Mouse (Mus musculus) c-Kit-positive CD71-positive TER-119-negative erythroid progenitor cells, embryonic 14.5 days (primary cell): ENCODE data around the gene Nell1.

Source experiments
- DNase-seq: peaks from one replicate; pipeline ENCODE4 v3.0.0-alpha.2; 2013; ENCODE audit warnings: low read depth

Gene Nell1

DNA sequence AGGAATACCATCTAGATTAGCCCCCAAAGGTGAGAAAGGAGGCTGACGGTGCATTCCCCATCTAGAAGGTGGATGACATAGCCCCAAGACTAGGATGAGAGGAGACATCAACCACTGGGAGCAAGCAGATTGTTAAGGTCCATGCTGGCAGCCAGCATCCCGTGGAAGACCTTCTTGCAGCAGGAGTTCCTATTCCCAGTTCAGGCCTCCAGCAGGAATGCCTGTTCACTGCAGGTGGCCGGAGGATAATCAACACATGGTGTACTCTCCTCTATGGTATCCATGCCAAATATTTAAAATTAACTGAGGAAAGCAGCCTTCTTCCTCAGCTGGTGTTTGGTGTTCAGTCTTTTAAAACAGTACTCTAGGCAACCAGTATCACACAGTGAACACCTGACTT is 574.9 kb downstream of the Nell1 start:
- no peak for DNase-seq

DNA sequence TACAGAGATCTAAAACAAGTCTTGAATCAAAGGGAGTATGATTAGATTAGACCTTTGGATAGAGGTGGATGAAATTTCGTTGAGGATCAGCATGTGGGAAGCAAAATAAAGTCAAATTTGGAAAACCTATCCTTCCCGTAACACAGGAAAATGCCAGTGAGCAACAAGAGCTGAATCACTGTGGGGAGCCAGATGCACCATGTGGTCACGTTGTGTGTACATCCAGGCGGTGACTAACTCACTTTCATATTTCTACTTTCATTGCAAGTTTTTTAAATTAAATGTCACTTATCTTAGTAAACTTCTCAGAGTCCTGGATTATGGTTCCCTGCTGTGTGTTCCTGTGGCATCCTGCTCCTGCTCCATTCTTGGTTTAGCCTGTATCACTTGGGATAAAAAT is 576.8 kb downstream of the Nell1 start:
- DNase-seq: no peak

DNA sequence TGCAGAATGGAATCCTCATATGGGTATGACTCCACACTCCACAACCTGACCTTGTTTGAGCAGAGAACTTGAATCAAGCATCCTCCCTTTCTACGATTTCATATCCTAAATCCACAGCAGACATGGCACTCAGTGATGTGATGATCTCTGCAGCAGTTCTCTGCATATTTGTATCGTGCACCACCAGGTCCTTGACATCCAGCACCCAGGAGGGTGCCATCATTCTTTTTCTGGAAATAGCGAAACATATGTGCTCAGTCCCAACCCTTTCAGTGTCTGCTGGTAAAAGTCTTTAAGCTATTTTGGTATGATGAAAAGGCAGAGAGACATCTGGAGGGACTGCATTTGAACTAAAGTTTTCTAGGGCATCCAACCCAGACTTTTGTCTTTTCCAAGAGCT is 588.0 kb downstream of the Nell1 start:
- no peak for DNase-seq

DNA sequence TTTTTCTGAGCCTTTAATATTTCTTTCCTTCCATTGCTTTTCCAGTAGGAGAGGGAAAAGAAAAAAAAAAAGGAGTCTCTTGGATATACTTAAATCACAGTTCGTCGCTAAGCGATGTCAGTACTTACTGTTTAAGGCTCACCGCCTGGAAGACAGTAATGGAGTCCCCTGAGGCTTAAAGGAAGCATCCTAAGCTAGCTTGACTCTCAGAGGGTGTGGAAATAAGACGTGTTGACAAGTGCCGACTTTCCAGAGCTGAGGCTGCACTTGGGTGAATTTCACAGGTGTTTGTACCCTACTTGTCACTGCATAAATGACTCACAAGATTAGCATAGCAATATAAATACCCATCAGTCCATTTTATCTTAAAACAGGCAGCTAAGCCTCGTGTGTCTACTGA is 599.2 kb downstream of the Nell1 start:
- DNase-seq: no peak

DNA sequence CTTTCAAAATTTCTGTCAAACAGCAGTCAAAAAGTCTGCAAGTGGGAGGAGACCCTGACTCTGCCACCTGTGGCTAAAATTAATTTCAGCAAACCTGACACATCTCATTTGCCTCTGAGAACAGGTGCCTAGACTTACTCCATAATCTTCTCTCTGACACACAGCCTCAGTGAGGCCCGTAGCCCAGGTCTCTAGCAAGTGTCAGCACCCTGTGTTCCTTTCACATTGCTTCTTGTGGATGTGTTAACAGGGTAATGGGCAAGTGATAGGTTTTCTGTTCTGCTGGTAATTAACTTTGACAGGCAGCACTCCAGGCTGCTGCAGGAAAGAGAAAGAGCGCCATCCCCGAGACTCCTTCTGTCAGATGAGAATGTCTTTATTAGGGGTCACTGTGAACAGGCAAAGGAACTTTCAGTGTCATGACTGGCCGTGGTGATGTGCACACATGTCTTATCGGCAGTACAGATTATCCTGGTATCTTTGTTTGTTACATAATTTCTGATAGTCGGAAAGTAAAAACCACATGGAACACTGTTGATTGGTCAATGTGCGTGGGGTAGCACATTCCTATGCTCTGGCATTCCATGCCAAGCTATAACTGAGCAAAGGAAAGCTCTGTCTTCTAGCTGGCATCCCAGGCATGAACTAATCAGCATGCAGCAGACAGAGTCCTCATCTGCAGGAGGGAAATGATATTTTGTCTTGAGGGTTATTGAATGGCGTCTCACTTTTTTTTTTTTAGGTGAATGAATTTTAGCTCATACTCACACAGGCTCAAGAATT is 614.2 kb downstream of the Nell1 start:
- DNase-seq: no peak

DNA sequence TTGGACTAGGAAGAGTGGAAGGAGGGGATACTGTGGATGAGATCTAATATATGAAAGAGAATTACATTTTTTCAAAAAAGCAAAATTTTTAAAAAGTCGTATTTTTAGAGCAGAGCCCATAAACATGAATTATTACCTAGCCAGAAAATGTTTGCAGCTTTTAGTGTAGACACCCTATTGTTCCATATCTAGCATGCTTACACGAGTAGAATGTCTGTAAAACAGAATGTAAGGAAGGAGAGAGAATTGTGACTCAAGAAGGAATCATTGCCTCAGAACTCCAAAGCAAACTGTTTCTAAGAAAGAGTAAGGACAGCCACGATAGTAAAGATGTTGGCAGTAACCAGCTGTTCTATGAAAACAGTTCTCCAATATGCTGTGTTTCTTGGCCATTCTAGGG is 624.2 kb downstream of the Nell1 start, which contains the start of gene 4933405O20Rik:
4933405O20Rik (plus strand) TSS at position 301 of the 400 bp plus-strand sequence.
- no peak for DNase-seq

DNA sequence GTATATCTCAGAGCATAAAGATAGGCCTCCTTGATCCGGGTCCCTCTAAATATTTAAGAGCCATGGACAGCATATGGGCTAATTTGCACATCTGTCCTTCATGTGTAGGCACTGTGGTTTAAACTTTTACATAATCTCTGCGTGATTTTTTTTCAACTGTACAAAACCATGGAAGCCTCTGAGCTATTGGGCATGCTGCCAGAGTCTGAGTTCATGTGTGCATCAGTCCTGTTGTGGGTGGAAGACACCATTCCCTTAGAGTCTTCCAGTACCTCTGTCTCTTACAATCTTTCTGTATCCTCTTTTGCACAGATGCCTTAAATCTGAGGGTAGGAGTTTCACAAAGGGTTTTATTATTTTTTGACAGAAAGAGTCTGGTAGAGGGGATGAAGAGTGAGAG is 639.4 kb downstream of the Nell1 start:
- no peak for DNase-seq

DNA sequence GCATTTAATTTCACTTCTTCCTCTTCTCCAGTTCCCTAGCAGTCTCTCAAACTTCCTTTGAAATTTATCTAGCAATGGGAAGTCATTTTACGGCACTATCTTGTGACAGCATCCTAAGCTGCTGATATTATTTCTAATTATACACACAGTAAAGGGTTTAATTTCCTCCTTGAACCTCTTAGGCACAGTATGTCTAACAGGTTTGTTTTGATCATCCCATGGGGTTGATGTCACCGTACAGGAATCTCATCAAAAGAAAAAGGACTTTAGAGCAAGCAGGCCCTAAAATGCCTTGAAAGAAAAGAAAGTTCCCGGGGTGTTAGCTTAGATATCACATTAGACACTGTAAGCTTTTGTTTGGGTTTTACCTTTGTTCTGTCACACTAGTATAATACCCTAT is 654.5 kb downstream of the Nell1 start:
- DNase-seq: no peak

DNA sequence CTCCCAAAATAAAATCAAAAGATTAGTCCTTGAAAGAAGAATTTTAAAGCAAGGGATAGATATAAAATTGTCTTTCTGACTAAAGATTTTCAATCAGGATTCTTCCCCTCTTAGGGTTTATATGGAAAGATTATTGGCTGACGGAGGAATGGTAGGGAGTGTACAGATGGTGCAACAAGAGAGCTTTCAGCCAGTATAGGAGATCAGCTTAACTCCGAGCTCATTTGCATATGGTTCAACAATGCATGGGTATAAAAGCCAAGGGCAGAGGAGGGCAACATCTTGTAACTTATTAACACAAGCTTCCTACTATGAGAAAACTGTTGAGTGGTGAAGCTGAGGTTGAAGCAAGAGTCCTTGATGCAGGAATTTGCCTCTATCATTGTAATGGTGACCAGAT is 658.5 kb downstream of the Nell1 start:
- no peak for DNase-seq

DNA sequence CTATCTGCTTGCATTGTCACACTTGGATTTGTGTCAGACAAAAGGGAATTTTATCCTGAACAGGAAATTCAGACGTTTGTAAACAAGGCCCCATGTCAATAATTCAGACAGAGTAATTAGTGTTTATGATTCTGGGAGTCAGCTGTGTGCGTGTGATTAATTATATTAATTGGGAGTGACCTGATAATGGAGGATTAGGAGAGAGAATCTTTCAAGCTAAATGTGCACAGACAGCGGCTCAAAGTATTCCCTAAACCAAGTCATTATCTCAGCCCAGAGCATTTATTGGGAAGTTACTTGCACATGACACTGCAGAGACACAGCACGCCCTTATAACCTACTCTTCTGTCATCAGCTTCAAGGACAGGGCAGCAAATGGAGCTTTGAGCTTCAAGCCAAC is 697.6 kb downstream of the Nell1 start:
- DNase-seq: no peak

DNA sequence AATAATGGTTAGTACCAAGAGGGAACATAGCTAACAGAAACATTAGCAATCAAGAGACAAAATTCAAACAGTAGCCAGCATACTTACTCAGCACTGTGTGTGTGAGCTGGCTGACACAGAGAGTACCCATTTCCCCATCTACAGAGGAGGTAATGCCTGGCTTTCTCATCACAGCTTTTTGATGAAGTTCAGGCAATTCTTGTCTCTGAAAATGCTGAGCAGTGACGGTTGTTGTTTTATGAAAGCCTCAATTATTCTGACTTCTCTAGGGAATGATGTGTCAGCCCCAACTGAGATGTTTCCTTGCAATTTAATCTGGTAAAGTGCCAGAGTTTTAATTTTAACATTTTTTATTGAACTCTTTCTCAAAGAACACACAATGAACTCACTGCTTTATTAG is 700.8 kb downstream of the Nell1 start:
- no peak for DNase-seq

DNA sequence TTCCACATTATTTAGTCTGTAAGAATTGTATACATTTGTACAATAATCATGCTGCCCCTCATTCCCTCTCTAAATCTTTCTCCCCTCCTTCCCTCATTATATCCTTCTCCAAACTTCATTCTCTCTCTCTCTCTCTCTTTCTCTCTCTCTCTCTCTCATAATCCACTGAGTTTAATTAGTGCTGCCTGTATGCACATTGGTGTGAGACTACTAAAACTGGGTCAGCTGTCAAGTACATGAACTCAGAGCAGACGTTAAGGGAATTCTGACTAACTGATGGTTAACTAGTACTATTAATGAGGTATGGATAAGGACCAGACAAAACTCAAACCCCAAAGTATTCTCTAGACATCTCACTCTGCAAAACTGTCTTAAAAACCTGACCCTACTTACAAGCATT is 702.8 kb downstream of the Nell1 start:
- no peak for DNase-seq

DNA sequence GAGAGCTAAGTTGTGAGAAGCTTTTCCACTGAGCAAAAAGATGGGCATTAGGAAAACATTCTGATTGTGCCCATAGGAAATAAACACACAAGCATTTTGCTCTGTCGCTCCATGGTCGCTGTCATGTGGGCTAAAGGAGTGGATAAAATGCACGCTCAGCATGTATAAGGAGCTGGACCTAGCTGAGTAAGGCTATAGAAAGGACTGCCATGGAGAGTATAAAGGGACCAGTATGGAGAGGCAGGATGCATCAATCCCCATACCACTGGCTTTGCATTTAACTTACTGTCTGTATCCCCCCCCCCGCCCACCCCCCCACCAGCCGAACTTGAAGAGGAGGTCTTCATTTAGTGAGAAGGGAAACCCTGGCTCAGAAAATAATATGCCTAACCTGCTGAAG is 711.7 kb downstream of the Nell1 start:
- DNase-seq: no peak

DNA sequence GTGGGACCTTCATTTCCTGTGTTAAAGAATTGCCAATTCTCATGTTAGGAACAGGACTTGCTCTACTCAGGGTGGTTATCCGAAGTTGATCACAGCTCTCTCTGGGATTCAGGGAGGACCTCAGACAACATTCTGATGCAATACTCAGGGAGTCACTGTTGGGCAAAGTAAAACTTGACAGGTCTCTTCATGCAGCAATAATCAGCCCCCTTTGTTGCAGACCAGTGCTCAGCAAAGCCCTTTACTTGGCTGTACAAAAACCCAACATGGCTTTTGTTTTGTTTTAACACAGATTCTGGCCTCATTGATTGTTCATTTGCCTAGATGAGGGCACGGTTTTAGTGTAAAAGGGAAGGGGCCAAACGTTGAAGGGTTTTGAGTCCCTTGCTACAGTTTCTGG is 750.5 kb downstream of the Nell1 start:
- DNase-seq: no peak

DNA sequence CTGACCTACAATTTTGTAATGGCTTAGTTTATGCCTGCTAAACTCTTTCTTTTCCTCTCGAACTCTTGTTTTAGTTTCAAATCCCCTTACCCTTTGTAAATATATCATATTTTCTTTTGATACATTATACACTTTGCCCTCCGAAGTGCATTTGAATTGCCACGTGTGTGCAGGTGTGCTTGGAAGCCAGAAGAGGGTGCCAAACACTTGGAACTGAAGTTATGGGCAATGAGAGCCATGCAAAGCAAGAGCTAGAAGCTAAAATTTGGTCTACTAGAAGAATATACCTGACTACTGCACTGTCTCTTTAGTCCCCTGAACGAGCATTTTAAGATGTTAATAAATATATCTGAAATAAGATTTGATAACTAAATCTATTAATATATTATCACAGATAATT is 756.3 kb downstream of the Nell1 start:
- no peak for DNase-seq

DNA sequence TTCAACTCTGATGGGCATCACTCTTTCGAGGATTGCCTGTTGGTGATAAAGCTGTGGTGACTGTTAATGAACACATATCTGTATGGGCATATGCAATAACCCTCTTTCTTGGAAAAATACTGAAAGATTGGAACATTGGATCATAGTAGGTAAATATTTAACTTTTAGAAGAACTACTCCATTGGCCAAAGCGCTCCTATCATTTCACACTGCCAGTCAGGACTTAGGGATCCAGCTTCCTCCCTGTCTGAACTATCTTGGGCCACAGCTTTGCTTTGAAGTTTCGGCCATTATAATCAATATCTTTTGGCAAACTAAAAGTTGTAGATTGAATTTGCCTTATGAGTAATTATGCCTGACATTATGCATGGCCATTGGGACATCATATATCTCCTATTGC is 780.9 kb downstream of the Nell1 start:
- no peak for DNase-seq

DNA sequence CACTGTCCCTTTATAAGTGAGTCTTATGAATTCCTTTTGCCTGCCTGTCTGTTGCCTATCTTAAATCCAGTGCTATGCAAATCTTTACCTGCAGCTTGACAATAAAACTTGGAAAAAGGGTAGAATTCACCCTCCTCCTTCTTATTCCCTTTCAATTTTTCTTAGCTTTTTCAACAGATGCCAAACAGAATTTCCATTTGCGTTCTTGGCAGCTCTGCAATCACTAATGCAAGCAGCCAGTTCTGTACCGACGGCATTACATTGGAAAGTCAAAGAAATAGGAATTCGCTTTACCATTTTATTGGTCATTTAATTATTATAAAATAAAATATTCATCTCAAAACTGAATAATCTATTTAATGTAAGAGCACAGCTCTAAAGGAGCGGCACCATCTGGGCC is 781.7 kb downstream of the Nell1 start:
- no peak for DNase-seq

DNA sequence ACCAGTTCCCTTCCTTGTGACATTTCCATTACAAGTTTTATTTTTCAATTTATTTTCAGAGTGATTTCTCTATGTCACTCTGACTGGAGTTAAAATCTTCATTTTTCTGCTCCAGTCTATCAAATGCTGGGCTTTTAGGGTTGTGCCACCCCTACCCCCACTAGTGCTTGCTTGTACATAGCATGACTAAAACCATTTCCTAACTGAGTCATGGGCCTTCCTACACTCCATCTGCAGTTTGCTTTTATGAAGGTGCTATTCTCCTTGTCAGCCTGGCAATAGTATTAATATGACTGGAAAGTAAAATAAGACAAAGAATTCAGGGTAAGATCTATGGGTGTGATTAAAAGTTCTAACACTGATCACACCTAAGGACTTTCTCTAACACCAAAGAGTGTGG is 798.9 kb downstream of the Nell1 start:
- no peak for DNase-seq

DNA sequence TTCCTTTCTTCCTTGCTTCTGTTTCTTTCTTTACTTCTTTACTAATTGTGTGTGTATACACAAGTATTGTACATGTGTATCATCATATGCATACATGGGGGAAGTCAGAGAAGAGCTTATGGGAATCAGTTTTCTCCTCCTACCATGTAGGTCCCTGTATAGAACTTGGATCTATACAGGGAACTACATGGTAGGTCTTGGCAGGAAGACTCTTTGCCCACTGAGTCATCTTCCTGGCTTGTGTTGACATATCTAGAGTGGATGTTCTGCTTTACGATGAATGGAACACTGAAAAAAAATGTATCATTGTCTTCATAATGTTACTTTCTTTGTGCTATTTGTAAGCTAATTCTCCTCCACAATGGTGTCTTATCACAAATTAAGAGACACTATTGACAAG is 806.4 kb downstream of the Nell1 start:
- no peak for DNase-seq

DNA sequence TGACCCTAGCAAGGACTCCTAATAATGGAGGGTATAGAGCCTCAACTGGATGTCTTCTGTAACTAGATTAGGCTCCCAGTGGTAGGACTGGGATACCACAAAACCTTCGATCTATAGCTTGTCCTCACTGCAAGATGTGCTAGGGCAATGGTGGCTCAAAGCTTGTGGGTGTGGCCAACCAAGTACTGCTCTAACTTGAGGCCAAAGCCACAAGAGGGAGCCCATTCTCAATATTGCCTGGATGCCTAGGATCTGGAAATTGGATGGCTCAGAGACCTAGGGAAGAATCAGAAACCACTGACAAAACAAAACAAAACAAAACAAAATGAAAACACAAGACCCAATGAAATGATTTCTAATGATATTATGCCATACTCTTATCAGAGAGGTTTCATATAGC is 809.0 kb downstream of the Nell1 start:
- no peak for DNase-seq

DNA sequence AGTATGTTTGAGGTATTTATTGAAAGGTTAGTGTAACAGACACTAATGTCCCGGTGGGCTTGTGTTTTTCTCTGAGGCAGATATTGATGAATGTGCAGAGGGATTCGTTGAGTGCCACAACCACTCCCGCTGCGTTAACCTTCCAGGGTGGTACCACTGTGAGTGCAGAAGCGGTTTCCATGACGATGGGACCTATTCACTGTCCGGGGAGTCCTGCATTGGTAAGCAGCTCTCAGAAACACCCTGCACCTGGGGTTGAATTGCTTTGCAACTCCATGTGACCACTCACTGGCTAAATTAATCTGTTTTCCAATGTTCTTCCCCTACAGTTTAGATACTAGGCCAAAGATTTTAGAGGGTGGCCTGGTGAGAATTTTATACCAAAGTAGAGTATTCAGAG is 851.5 kb downstream of the Nell1 start:
- no peak for DNase-seq

DNA sequence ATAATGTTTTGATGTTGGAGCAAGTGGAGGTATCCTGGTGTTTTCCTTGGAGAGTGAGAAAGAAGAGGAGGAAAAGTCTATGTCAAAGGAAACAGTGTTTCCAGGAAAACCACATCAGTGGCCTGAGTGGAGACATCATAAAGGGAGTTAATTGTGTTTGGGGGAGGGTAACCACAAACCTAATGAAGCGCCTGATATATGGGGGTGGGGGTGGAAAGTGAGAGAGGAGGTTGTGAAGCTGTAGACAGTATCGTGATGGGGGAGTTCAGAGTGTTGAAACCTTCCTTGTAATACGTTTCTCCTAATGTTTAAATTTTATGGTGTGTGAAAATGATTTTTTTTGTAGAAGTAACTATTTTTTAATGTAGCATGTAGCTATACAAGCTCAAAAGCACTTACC is 858.1 kb downstream of the Nell1 start:
- no peak for DNase-seq

DNA sequence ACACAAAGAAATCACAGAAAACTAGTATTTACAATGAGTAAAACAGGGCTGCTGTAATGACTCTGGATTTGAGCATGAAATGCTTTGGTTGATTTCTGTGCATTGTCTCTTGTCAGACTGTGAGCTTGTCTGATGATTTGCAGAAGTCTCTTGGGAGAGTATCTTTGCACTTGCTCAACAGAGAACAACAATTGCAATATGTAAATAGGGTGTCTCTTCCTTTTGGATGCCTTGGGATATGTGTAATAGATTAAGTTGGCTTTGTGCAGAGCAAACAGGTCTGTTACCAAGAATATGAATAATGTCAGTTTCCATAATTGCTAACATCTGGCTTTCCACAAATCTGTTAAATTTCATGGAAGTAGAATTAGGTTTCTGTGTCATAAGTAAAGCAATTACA is 868.0 kb downstream of the Nell1 start:
- DNase-seq: no peak

DNA sequence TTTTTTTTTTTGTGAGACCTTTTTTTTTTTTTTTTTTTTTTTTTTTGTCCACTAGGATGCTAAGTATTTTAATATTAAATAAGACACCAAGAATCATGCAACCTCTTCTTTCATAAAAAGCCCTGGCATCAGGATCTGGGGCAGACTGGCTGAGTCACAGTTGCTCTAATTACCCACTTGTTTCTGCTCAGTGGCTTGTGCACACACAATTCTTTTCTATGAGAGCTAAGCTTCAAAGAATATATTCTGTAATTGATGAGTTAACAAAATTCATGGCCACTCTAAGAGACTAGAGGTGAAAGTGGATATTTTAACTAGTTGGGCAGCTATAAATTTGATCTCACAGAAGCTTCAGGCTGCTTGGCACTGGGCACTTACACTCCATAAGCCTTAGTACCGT is 873.3 kb downstream of the Nell1 start:
- DNase-seq: no peak

DNA sequence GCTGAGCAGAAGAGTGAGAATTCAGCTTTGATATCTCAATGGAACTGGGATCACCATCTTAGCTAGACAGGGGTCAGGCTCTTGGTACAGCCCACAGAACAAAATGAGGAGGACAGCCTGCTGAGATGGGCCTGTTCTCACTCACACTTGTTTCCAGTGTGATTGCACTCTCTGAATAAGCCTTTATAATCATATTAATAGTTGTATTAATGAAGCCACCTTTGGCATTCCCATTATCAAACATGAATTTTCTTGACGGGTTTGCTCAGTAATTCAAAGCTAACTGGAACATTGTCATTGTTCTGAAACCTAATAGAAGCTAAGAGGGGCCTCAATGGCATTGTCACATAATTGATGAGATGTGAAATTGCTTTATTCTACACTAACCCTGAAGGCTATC is 875.6 kb downstream of the Nell1 start:
- no peak for DNase-seq
